Mouse (Mus musculus) midbrain, embryonic 14.5 days (tissue): ENCODE results near the gene Olfr968. TPM values are rescaled to one million over a fixed set of nuclear protein-coding genes. Genes with fewer than 3 reads are reported as not detected.

ENCODE experiments used
- ATAC-seq: fragments of 200-750 bp; cut with Nextera tagmentation; 2 replicates; pipeline ENCODE4 v1.8.0; 2017; ENCODE audit warnings: moderate number of reproducible peaks, moderate library complexity; ENCODE audit not compliant: low FRiP score, low TSS enrichment
- DNase-seq: peaks from one replicate; pipeline ENCODE4 v3.0.0-alpha.2; 2015
- H3K27ac ChIP-seq: fragments of 300-500 bp; sonication (generic); replicated peaks from 2 replicates; pipeline ENCODE4 v1.5.1; 2014; ENCODE audit warnings: mild to moderate bottlenecking, low read depth, low read length, moderate library complexity
- H3K27me3 ChIP-seq: fragments of 300-500 bp; sonication (generic); 2 replicates; pipeline ENCODE4 v1.6.1; 2014; ENCODE audit warnings: low read length, control low read depth, mixed read lengths; ENCODE audit not compliant: control insufficient read depth, insufficient read depth
- H3K36me3 ChIP-seq: fragments of 300-500 bp; sonication (generic); 2 replicates; pipeline ENCODE4 v1.6.1; 2014; ENCODE audit warnings: low read length, control low read depth; ENCODE audit not compliant: control insufficient read depth, insufficient read depth
- H3K4me1 ChIP-seq: fragments of 300-500 bp; sonication (generic); 2 replicates; pipeline ENCODE4 v1.6.1; 2014; ENCODE audit warnings: mild to moderate bottlenecking, antibody characterized with exemption, low read length, control low read depth; ENCODE audit not compliant: control insufficient read depth, insufficient read depth
- H3K4me2 ChIP-seq: fragments of 300-500 bp; sonication (generic); 2 replicates; pipeline ENCODE4 v1.6.1; 2014; ENCODE audit warnings: mild to moderate bottlenecking, low read length, moderate library complexity
- H3K4me3 ChIP-seq: fragments of 300-500 bp; sonication (generic); replicated peaks from 2 replicates; pipeline ENCODE4 v1.5.1; 2014; ENCODE audit warnings: low read depth, low read length
- H3K9ac ChIP-seq: fragments of 300-500 bp; sonication (generic); replicated peaks from 2 replicates; pipeline ENCODE4 v1.6.1; 2014; ENCODE audit warnings: mild to moderate bottlenecking, low read length, moderate library complexity
- H3K9me3 ChIP-seq: fragments of 300-500 bp; sonication (generic); 2 replicates; pipeline ENCODE4 v1.6.1; 2016; ENCODE audit warnings: low read length, control low read depth, mixed read lengths; ENCODE audit not compliant: control insufficient read depth
- WGBS: fragments of 180-500 bp; shearing (Covaris S2); extraction: QIAGEN DNeasy Blood & Tissue Kit; methylation state at CpG from one replicate; pipeline ENCODE4 v1.1.7; 2014; 5-methylcytosine and 5-hydroxymethylcytosine counted together
- polyA plus RNA-seq: library from polyadenylated mRNA; unstranded; fragments of >200 nt; fragmentation: Nextera tagmentation; extraction: Ambion mirVana; gene quantifications from 2 replicates; pipeline ENCODE4 v1.2.1, GENCODE M21; 2014

Gene Olfr968
- not detected in 2 replicates for polyA plus RNA-seq

DNA sequence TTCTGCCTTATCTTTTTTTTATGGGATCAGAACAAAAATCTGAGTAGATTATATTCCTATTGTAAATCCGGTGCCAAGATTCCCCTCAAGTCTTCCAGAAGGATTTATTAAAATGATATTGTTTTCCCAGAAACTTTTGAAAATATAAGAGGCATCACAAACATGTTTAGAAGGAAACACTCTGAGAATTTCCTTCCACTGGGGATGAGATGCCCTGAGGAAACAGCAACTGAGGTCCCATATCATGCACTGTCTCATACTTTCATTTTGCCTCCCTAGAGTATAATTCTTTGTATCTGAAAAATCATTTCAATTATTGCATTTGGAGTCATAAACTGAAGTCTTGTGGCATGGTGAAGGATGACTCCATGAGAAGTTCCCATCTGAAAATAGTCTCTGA is at the start of gene Olfr968:
TSS of gene Olfr968 (minus strand) at position 101 of the 400 bp plus-strand sequence.
- ATAC-seq = no peak
- Histone ChIP-seq H3K9ac (no peak within 1 kb of the TSS), H3K27me3 (no peaks in the 10 kb centered on the region), H3K4me3 (no peak within 1 kb of the TSS), H3K36me3 (no peaks in the 10 kb centered on the region), H3K9me3 (no peaks in the 10 kb centered on the region), H3K4me2 (no peak within 1 kb of the TSS), H3K27ac (no peak within 1 kb of the TSS), H3K4me1 (no peaks in the 10 kb centered on the region)
- DNase-seq = no peak
- 78% methylated on average over 1 of the region's 1 CpGs for WGBS

- Histone ChIP-seq H3K9ac (no peak within 1 kb of the TSS), H3K4me1 (no peaks in the 10 kb centered on the region), H3K9me3 (no peaks in the 10 kb centered on the region), H3K4me2 (no peak within 1 kb of the TSS), H3K27ac (no peak within 1 kb of the TSS), H3K36me3 (no peaks in the 10 kb centered on the region), H3K27me3 (no peaks in the 10 kb centered on the region), H3K4me3 (no peak within 1 kb of the TSS)
- ATAC-seq (no peak), DNase-seq (no peak)
- 77% methylated on average over 4 of the region's 4 CpGs for WGBS
Measured at GRCm38 (mm10) chr9:39808560-39808959, 25.5 kb upstream of the Olfr968 start, which contains the start of gene Olfr970. Gene Olfr970, plus strand, starts transcription at chr9:39808860.

GRCm38 (mm10) chr9:39790558-39790957 is 7.5 kb upstream of the Olfr968 start, which contains the start of gene Olfr969:
Gene Olfr969, plus strand, starts transcription at chr9:39790945.
- Histone ChIP-seq H3K4me1 (no peaks in the 10 kb centered on the region), H3K9me3 (no peaks in the 10 kb centered on the region), H3K27me3 (no peaks in the 10 kb centered on the region), H3K27ac (no peak within 1 kb of the TSS), H3K9ac (no peak within 1 kb of the TSS), H3K36me3 (no peaks in the 10 kb centered on the region), H3K4me3 (no peak within 1 kb of the TSS), H3K4me2 (no peak within 1 kb of the TSS)
- DNase-seq (no peak), ATAC-seq (no peak)
- WGBS = 71% methylated on average over 2 of the region's 2 CpGs

- H3K9me3 ChIP-seq = no peaks in the 10 kb centered on the region
- no peak overlapping the region for H3K9ac ChIP-seq
- 84% methylated on average over 1 of the region's 1 CpGs for WGBS
- no peaks in the 10 kb centered on the region for H3K4me1 ChIP-seq
- ATAC-seq (no peak), DNase-seq (no peak)
- no peak overlapping the region for H3K4me3 ChIP-seq
- no peak overlapping the region for H3K4me2 ChIP-seq
- no peak overlapping the region for H3K27ac ChIP-seq
- no peaks in the 10 kb centered on the region for H3K27me3 ChIP-seq
- H3K36me3 ChIP-seq = no peaks in the 10 kb centered on the region
Measured at GRCm38 (mm10) chr9:39746428-39746827, 36.6 kb downstream of the Olfr968 start.

DNA sequence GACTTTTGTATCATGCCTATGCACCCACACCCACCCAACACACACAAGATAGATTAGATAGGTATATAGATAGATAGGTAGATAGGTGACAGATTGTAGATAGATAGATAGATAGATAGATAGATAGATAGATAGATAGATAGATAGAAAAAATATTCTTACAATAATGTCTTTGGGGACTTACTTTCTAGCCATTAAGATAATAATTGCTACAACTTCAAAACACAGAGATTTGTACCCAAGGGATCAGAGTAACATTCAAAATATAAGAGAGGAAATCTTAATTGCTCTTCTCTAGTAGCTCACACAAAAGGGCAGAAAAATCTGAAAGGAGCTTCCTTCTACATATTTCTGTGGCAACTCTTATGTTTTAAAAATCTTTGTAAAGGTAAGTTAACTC is 37.1 kb downstream of the Olfr968 start, which contains the start of gene Olfr967:
TSS of gene Olfr967 (plus strand) at position 301 of the 400 bp plus-strand sequence.
- DNase-seq = no peak
- no peak within 1 kb of the TSS for H3K9ac ChIP-seq
- no peaks in the 10 kb centered on the region for H3K36me3 ChIP-seq
- no peak for ATAC-seq
- no peaks in the 10 kb centered on the region for H3K4me1 ChIP-seq
- H3K9me3 ChIP-seq = no peaks in the 10 kb centered on the region
- H3K27me3 ChIP-seq = no peaks in the 10 kb centered on the region
- no peak within 1 kb of the TSS for H3K4me2 ChIP-seq
- no peak within 1 kb of the TSS for H3K4me3 ChIP-seq
- no peak within 1 kb of the TSS for H3K27ac ChIP-seq

DNA sequence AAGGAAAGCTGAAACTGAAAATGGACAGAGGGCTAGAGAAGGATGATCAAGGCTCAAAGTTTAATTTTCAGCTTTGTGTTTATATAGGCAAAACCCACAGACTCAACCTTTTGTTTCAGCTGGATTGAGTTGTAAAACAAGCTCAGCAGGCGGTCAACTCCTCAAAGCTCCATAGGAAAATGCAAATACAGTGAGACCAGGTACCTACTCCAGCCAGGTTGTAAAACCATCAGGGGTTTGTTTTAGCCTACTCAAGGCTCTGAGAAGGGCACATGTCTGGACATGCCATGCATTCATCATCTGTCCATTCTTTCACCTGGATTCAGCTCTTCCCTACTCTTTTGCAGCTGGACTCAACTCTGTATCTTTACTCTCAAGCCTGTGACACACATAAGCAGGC is 42.3 kb downstream of the Olfr968 start:
- WGBS = 91% methylated on average over 1 of the region's 1 CpGs
- H3K27me3 ChIP-seq = no peaks in the 10 kb centered on the region
- H3K9ac ChIP-seq = no peak overlapping the region
- no peak overlapping the region for H3K4me2 ChIP-seq
- H3K36me3 ChIP-seq = no peaks in the 10 kb centered on the region
- H3K9me3 ChIP-seq = no peaks in the 10 kb centered on the region
- H3K27ac ChIP-seq = no peak overlapping the region
- no peak for ATAC-seq
- DNase-seq = no peak
- no peak overlapping the region for H3K4me3 ChIP-seq
- no peaks in the 10 kb centered on the region for H3K4me1 ChIP-seq

- no peak within 1 kb of the TSS for H3K27ac ChIP-seq
- no peak within 1 kb of the TSS for H3K9ac ChIP-seq
- H3K4me3 ChIP-seq = no peak within 1 kb of the TSS
- ATAC-seq (no peak), DNase-seq (no peak)
- H3K36me3 ChIP-seq = no peaks in the 10 kb centered on the region
- no peak within 1 kb of the TSS for H3K4me2 ChIP-seq
- no peaks in the 10 kb centered on the region for H3K27me3 ChIP-seq
- no peaks in the 10 kb centered on the region for H3K9me3 ChIP-seq
- no peaks in the 10 kb centered on the region for H3K4me1 ChIP-seq
Measured at GRCm38 (mm10) chr9:39730678-39731077, 52.4 kb downstream of the Olfr968 start, which contains the start of gene Olfr150. Gene Olfr150, plus strand, starts transcription at chr9:39730978.

Other genes with a start within 250 kb of the Olfr968 start
- not detected in 2 replicates for gene Olfr958, start 229.2 kb downstream of the Olfr968 start, polyA plus RNA-seq
- not detected in 2 replicates for gene Olfr959, start 207.7 kb downstream of the Olfr968 start, polyA plus RNA-seq
- 127 and 131 TPM in 2 replicates for gene AW551984, start 178.8 kb downstream of the Olfr968 start, polyA plus RNA-seq
- not detected in 2 replicates for gene Olfr148, start 172.6 kb downstream of the Olfr968 start, polyA plus RNA-seq
- gene Olfr960, start 161.9 kb downstream of the Olfr968 start, polyA plus RNA-seq = not detected in 2 replicates
- not detected in 2 replicates for gene Olfr961, start 138.2 kb downstream of the Olfr968 start, polyA plus RNA-seq
- not detected in 2 replicates for gene Olfr963, start 116.0 kb downstream of the Olfr968 start, polyA plus RNA-seq
- gene Olfr149, start 76.1 kb downstream of the Olfr968 start, polyA plus RNA-seq = 0.12 TPM in 1 of 2 replicates, not detected in the other
- gene Olfr965, start 71.9 kb downstream of the Olfr968 start, polyA plus RNA-seq = not detected in 2 replicates
- not detected in 2 replicates for gene Olfr150, start 52.3 kb downstream of the Olfr968 start, polyA plus RNA-seq
- not detected in 2 replicates for gene Olfr967, start 37.0 kb downstream of the Olfr968 start, polyA plus RNA-seq
- gene Olfr969, start 7.7 kb upstream of the Olfr968 start, polyA plus RNA-seq = not detected in 2 replicates
- gene Olfr970, start 25.6 kb upstream of the Olfr968 start, polyA plus RNA-seq = not detected in 2 replicates
- gene Olfr971, start 53.6 kb upstream of the Olfr968 start, polyA plus RNA-seq = not detected in 2 replicates
- not detected in 2 replicates for gene Olfr972, start 83.2 kb upstream of the Olfr968 start, polyA plus RNA-seq
- gene Olfr229, start 124.1 kb upstream of the Olfr968 start, polyA plus RNA-seq = not detected in 2 replicates
- gene Olfr974, start 154.2 kb upstream of the Olfr968 start, polyA plus RNA-seq = not detected in 2 replicates
- not detected in 2 replicates for gene Olfr975, start 168.8 kb upstream of the Olfr968 start, polyA plus RNA-seq
- not detected in 2 replicates for gene Olfr976, start 177.9 kb upstream of the Olfr968 start, polyA plus RNA-seq
- gene Olfr978, start 208.9 kb upstream of the Olfr968 start, polyA plus RNA-seq = not detected in 2 replicates
- gene Olfr979, start 220.2 kb upstream of the Olfr968 start, polyA plus RNA-seq = not detected in 2 replicates
- gene Olfr980, start 226.3 kb upstream of the Olfr968 start, polyA plus RNA-seq = not detected in 2 replicates
- not detected in 2 replicates for gene Olfr981, start 238.2 kb upstream of the Olfr968 start, polyA plus RNA-seq